In genomic region chr9:69290018-69290880, GRCm38 (mm10) we compare ENCODE assay signal across 8 mouse cellular contexts.
DNase-seq lines count a peak whose midpoint lies in the region; ATAC-seq and TF ChIP-seq lines count a peak whose summit lies in the region.

No protein-coding gene starts in this region.

- H3K4me1 ChIP-seq in heart, adult 2 months (ENCODE audit: control insufficient read depth, insufficient read depth, low read length) = peaks cover 1% of the 10 kb centered on the region; the same call in 1 of the 2 replicates
- H3K4me1 ChIP-seq in forebrain, embryonic 13.5 days = peaks cover 19% of the 10 kb centered on the region
- peaks cover 23% of the 10 kb centered on the region for H3K4me1 ChIP-seq in hindbrain, embryonic 15.5 days (replicated peaks)
- peaks cover 28% of the 10 kb centered on the region for H3K4me1 ChIP-seq in liver, adult 2 months (ENCODE audit: control insufficient read depth, insufficient read depth, low read length)
- H3K4me1 ChIP-seq in midbrain, embryonic 16.5 days (ENCODE audit: control insufficient read depth, insufficient read depth, low read length) = peaks cover 14% of the 10 kb centered on the region; the same call in 1 of the 2 replicates
- H3K4me1 ChIP-seq in thymus, adult 2 months (replicated peaks; ENCODE audit: control insufficient read depth, insufficient read depth, low read length) = peaks cover 17% of the 10 kb centered on the region

- no peak for TF ChIP-seq EP300 in heart, adult 2 months (IDR thresholded peaks at IDR 0.05; ENCODE audit: insufficient read depth, low read depth, low read length)

- peak overlapping the region; percentile 99 for H3K4me2 ChIP-seq in forebrain, embryonic 13.5 days
- H3K4me2 ChIP-seq in hindbrain, embryonic 15.5 days = peak overlapping the region; percentile 95
- peak overlapping the region; percentile 91 for H3K4me2 ChIP-seq in midbrain, embryonic 16.5 days (ENCODE audit: low read length)

- no peaks in the 10 kb centered on the region; the same call in 1 of the 2 replicates for H3K36me3 ChIP-seq in heart, adult 2 months (ENCODE audit: control insufficient read depth, insufficient read depth, low read length)
- H3K36me3 ChIP-seq in forebrain, embryonic 13.5 days (ENCODE audit: poor library complexity, severe bottlenecking) = no peaks in the 10 kb centered on the region
- no peaks in the 10 kb centered on the region for H3K36me3 ChIP-seq in hindbrain, embryonic 15.5 days
- H3K36me3 ChIP-seq in liver, adult 2 months (ENCODE audit: control insufficient read depth, insufficient read depth, low read length) = no peaks in the 10 kb centered on the region
- no peaks in the 10 kb centered on the region for H3K36me3 ChIP-seq in midbrain, embryonic 16.5 days (ENCODE audit: control insufficient read depth, insufficient read depth, low read length)
- no peaks in the 10 kb centered on the region for H3K36me3 ChIP-seq in thymus, adult 2 months (ENCODE audit: control insufficient read depth, insufficient read depth, low read length)

- intact Hi-C loops in heart, adult 2 months (cut with DNase I) = loop anchor here (5.0 to 10.0 kb wide), 3 partner anchors 163 to 1275 kb away; no protein-coding TSS in a partner anchor

- H3K79me2 ChIP-seq in heart, adult 2 months (replicated peaks; ENCODE audit: control insufficient read depth, insufficient read depth, low read length) = peaks cover 2% of the 10 kb centered on the region
- H3K79me2 ChIP-seq in liver, adult 2 months (ENCODE audit: control insufficient read depth, insufficient read depth, low read length) = peaks cover 21% of the 10 kb centered on the region

- no peak for TF ChIP-seq POLR2A in heart, adult 2 months (IDR thresholded peaks at IDR 0.05; ENCODE audit: insufficient read depth, low read depth, low read length)
- no peak for TF ChIP-seq POLR2A in brain, embryonic 14.5 days (IDR thresholded peaks at IDR 0.05; ENCODE audit: borderline replicate concordance, extremely low read depth, insufficient read depth, insufficient read length, poor library complexity, severe bottlenecking)
- no peak for TF ChIP-seq POLR2A in liver, adult 2 months (IDR thresholded peaks at IDR 0.05; ENCODE audit: extremely low read depth, insufficient read depth, low read length)
- no peak for TF ChIP-seq POLR2A in thymus, adult 2 months (IDR thresholded peaks at IDR 0.05; ENCODE audit: control insufficient read depth, extremely low read depth, insufficient read depth, low read length, poor library complexity)

- H3K27ac ChIP-seq in heart, adult 2 months = peak overlapping the region; percentile 92
- H3K27ac ChIP-seq in forebrain, embryonic 13.5 days = peak overlapping the region; percentile 19
- H3K27ac ChIP-seq in hindbrain, embryonic 15.5 days (replicated peaks) = peak overlapping the region; percentile 69
- peak overlapping the region; percentile 93 for H3K27ac ChIP-seq in liver, adult 2 months (replicated peaks; ENCODE audit: insufficient read depth, low read depth, low read length)
- peak overlapping the region; percentile 71 for H3K27ac ChIP-seq in midbrain, embryonic 16.5 days (ENCODE audit: low read length)
- no peak overlapping the region for H3K27ac ChIP-seq in thymus, adult 2 months (ENCODE audit: control insufficient read depth, insufficient read depth, low read length)

- no peak for TF ChIP-seq CTCF in heart, adult 2 months (IDR thresholded peaks at IDR 0.05)
- TF ChIP-seq CTCF in brain, embryonic 14.5 days (IDR thresholded peaks at IDR 0.05; ENCODE audit: borderline replicate concordance, extremely low read depth, insufficient read depth, insufficient read length) = no peak
- TF ChIP-seq CTCF in liver, adult 2 months (IDR thresholded peaks at IDR 0.05; ENCODE audit: low read depth, low read length) = no peak
- no peak for TF ChIP-seq CTCF in thymus, adult 2 months (IDR thresholded peaks at IDR 0.05; ENCODE audit: borderline replicate concordance, control insufficient read depth, extremely low read depth, insufficient read depth, low read length, poor library complexity)

- H3K27me3 ChIP-seq in heart, adult 2 months (ENCODE audit: control insufficient read depth, insufficient read depth, low read length) = no peaks in the 10 kb centered on the region
- peaks cover 46% of the 10 kb centered on the region for H3K27me3 ChIP-seq in forebrain, embryonic 13.5 days
- peaks cover 7% of the 10 kb centered on the region for H3K27me3 ChIP-seq in hindbrain, embryonic 15.5 days
- no peaks in the 10 kb centered on the region for H3K27me3 ChIP-seq in liver, adult 2 months (ENCODE audit: control insufficient read depth, insufficient read depth, low read length)
- peaks cover 3% of the 10 kb centered on the region; the same call in 1 of the 2 replicates for H3K27me3 ChIP-seq in midbrain, embryonic 16.5 days (ENCODE audit: control insufficient read depth, insufficient read depth, low read depth, low read length)
- H3K27me3 ChIP-seq in thymus, adult 2 months (ENCODE audit: control insufficient read depth, insufficient read depth, low read length) = peaks cover 7% of the 10 kb centered on the region; the same call in 1 of the 2 replicates

- WGBS in heart, adult 2 months = under 1% methylated on average over 68 of the region's 73 CpGs
- under 1% methylated on average over 68 of the region's 73 CpGs for WGBS in forebrain, embryonic 13.5 days
- WGBS in hindbrain, embryonic 15.5 days = under 1% methylated on average over 62 of the region's 73 CpGs
- under 1% methylated on average over 72 of the region's 73 CpGs for WGBS in liver, adult 2 months
- WGBS in midbrain, embryonic 16.5 days = under 1% methylated on average over 63 of the region's 73 CpGs
- WGBS in thymus, adult 2 months = 1% methylated on average over 68 of the region's 73 CpGs

- no peaks in the 10 kb centered on the region for H3K9me3 ChIP-seq in forebrain, embryonic 13.5 days (replicated peaks)
- no peaks in the 10 kb centered on the region for H3K9me3 ChIP-seq in hindbrain, embryonic 15.5 days
- H3K9me3 ChIP-seq in midbrain, embryonic 16.5 days (replicated peaks; ENCODE audit: control insufficient read depth, low read length, poor library complexity, severe bottlenecking) = no peaks in the 10 kb centered on the region

- peak; percentile 61 to 76 for DNase-seq in heart, adult 2 months
- DNase-seq in heart, adult 9 months (ENCODE audit: low spot score in 2 of 2) = no peak
- DNase-seq in brain, embryonic 14.5 days (ENCODE audit: low read depth) = peak; percentile 47
- no peak for DNase-seq in liver, adult 2 months (ENCODE audit: extremely low read depth, low read depth, low spot score)
- peak; percentile 46 for DNase-seq in thymus, adult 2 months

- H3K4me3 ChIP-seq in heart, adult 2 months = peak overlapping the region; percentile 97
- H3K4me3 ChIP-seq in forebrain, embryonic 13.5 days = peak overlapping the region; percentile 69
- H3K4me3 ChIP-seq in hindbrain, embryonic 15.5 days = peak overlapping the region; percentile 72
- H3K4me3 ChIP-seq in liver, adult 2 months (ENCODE audit: insufficient read depth, low read depth, low read length) = peak overlapping the region; percentile 80
- H3K4me3 ChIP-seq in midbrain, embryonic 16.5 days (ENCODE audit: low read depth, low read length) = peak overlapping the region; percentile 76
- peak overlapping the region; percentile 58 for H3K4me3 ChIP-seq in thymus, adult 2 months (ENCODE audit: control insufficient read depth, insufficient read depth, low read length)

- ATAC-seq in forebrain, embryonic 13.5 days = peak; percentile 74
- ATAC-seq in hindbrain, embryonic 15.5 days (ENCODE audit: low FRiP score, low read depth) = peak; percentile 62; the same call in 1 of the 2 replicates
- ATAC-seq in midbrain, embryonic 16.5 days = peak; percentile 66

- peak overlapping the region; percentile 94 for H3K9ac ChIP-seq in heart, adult 2 months (ENCODE audit: low read depth, low read length)
- peak overlapping the region; percentile 61 for H3K9ac ChIP-seq in forebrain, embryonic 13.5 days
- peak overlapping the region; percentile 65 for H3K9ac ChIP-seq in hindbrain, embryonic 15.5 days
- H3K9ac ChIP-seq in liver, adult 2 months (ENCODE audit: low read depth, low read length) = peak overlapping the region; percentile 93
- H3K9ac ChIP-seq in midbrain, embryonic 16.5 days (ENCODE audit: low read depth, low read length) = peak overlapping the region; percentile 86

Comparison
In these comparisons a context has a peak if more than half of its experiments do, and no peak if none do; other contexts are left out.
1. DNase-seq: peak in heart, adult 2 months (2 of 2), brain, embryonic 14.5 days (single experiment) and thymus, adult 2 months (single experiment); none in heart, adult 9 months (0 of 2) and liver, adult 2 months (single experiment).
2. Peak in every context shown above with its lines, with median percentiles within 50 percentile points of each other: H3K4me3 ChIP-seq, H3K9ac ChIP-seq, ATAC-seq and H3K4me2 ChIP-seq.